Mouse (Mus musculus): ENCODE data around the gene Tbpl1.

Tbpl1 gene

GRCm38 (mm10) chr10:22710173-22710777, 21.5 kb downstream of the Tbpl1 start:
- no peak for DNase-seq (ENCODE audit: low spot score in 2 of 2)

- DNase-seq (ENCODE audit: low spot score in 2 of 2), result no peak
These were observed 23.4 kb downstream of the Tbpl1 start for GRCm38 (mm10) chr10:22708190-22708843.

- no peak for DNase-seq (ENCODE audit: low spot score in 2 of 2)
These were observed 27.9 kb downstream of the Tbpl1 start for GRCm38 (mm10) chr10:22703844-22704243.

GRCm38 (mm10) chr10:22701485-22702315, 30.0 kb downstream of the Tbpl1 start:
- DNase-seq (ENCODE audit: low spot score in 2 of 2), result no peak

- DNase-seq (ENCODE audit: low spot score in 2 of 2), result no peak
These were observed 31.0 kb downstream of the Tbpl1 start for GRCm38 (mm10) chr10:22700773-22701172.

- DNase-seq (ENCODE audit: low spot score in 2 of 2), result no peak
These were observed 32.0 kb downstream of the Tbpl1 start for GRCm38 (mm10) chr10:22699487-22700335.

- DNase-seq (ENCODE audit: low spot score in 2 of 2), result no peak
These were observed 33.4 kb downstream of the Tbpl1 start for GRCm38 (mm10) chr10:22698158-22698953.

GRCm38 (mm10) chr10:22696864-22697263, 34.9 kb downstream of the Tbpl1 start:
- DNase-seq (ENCODE audit: low spot score in 2 of 2), result no peak

GRCm38 (mm10) chr10:22696236-22696635, 35.5 kb downstream of the Tbpl1 start:
- DNase-seq (ENCODE audit: low spot score in 2 of 2), result no peak

- DNase-seq (ENCODE audit: low spot score in 2 of 2), result no peak
These were observed 55.7 kb downstream of the Tbpl1 start for GRCm38 (mm10) chr10:22675848-22676630.

GRCm38 (mm10) chr10:22674176-22674575, 57.6 kb downstream of the Tbpl1 start:
- DNase-seq (ENCODE audit: low spot score in 2 of 2), result no peak

GRCm38 (mm10) chr10:22668509-22668908, 63.2 kb downstream of the Tbpl1 start:
- DNase-seq (ENCODE audit: low spot score in 2 of 2), result no peak

- no peak for DNase-seq (ENCODE audit: low spot score in 2 of 2)
These were observed 71.3 kb downstream of the Tbpl1 start for GRCm38 (mm10) chr10:22660286-22661000.

GRCm38 (mm10) chr10:22659386-22659725, 72.4 kb downstream of the Tbpl1 start:
- DNase-seq (ENCODE audit: low spot score in 2 of 2), result no peak

GRCm38 (mm10) chr10:22658534-22659385, 73.0 kb downstream of the Tbpl1 start:
- no peak for DNase-seq (ENCODE audit: low spot score in 2 of 2)
